Comparison of ENCODE assay signal across 9 mouse cellular contexts in genomic region chr2:180569028-180569643, GRCm38 (mm10). TPM values are rescaled to one million over a fixed set of nuclear protein-coding genes. Genes with fewer than 3 reads are reported as not detected.
DNase-seq lines count a peak whose midpoint lies in the region; ATAC-seq lines count a peak whose summit lies in the region.
"Had no signal": no experiment of that assay in that cellular context is flagged by ENCODE, and none has a peak within 500 bp of the region (broad histone marks: within the 10 kb centered on the region; RNA-seq: fewer than 3 reads in every experiment).

No protein-coding gene starts in this region.

- no peaks in the 10 kb centered on the region for H3K9me3 ChIP-seq in intestine, embryonic 16.5 days (ENCODE audit: control insufficient read depth, low read length)

- 18% methylated on average over 3 of the region's 3 CpGs for WGBS in intestine, embryonic 16.5 days

- H3K4me3 ChIP-seq in intestine, embryonic 16.5 days (ENCODE audit: low read length) = no peak overlapping the region
- H3K4me3 ChIP-seq: megakaryocyte, embryonic 14.5 days had no signal

- H3K4me1 ChIP-seq in intestine, embryonic 16.5 days (ENCODE audit: control insufficient read depth, insufficient read depth, low read length) = peaks cover 11% of the 10 kb centered on the region

- no peaks in the 10 kb centered on the region for H3K36me3 ChIP-seq in intestine, embryonic 16.5 days (ENCODE audit: control insufficient read depth, insufficient read depth, low read length)

- H3K4me2 ChIP-seq in intestine, embryonic 16.5 days (ENCODE audit: low read depth, low read length) = no peak overlapping the region

- peak; percentile 69 for ATAC-seq in intestine, embryonic 16.5 days

- no peak overlapping the region for H3K27ac ChIP-seq in intestine, embryonic 16.5 days (ENCODE audit: low read length)

- no peak overlapping the region for H3K9ac ChIP-seq in intestine, embryonic 16.5 days (ENCODE audit: low read depth, low read length)

- peak; percentile 49 to 50 for DNase-seq in cerebellum, postnatal 36 days
- DNase-seq in cerebellum, adult 9-10 months = no peak
- peak; percentile 71 for DNase-seq in testis, postnatal 10 days (ENCODE audit: low spot score)
- DNase-seq in testis, postnatal 14 days (ENCODE audit: low spot score) = no peak
- peak; percentile 63 for DNase-seq in lung, postnatal 10 days
- DNase-seq in urinary bladder, postnatal 10 days (ENCODE audit: low spot score) = no peak
- no peak for DNase-seq in left cerebral cortex, adult 11 months (ENCODE audit: low spot score)

- H3K27me3 ChIP-seq in intestine, embryonic 16.5 days (replicated peaks; ENCODE audit: control insufficient read depth, insufficient read depth, low read length) = peaks cover 18% of the 10 kb centered on the region

RNA-seq across cellular contexts. Expression of gene Mrgbp, which starts 12.0 kb away (rescaled TPM):
- polyA plus RNA-seq in intestine, embryonic 16.5 days (2015; fragmentation: Nextera tagmentation; extraction: Ambion mirVana) = 19.0 and 20.9 TPM in 2 replicates

RNA-seq across cellular contexts. Expression of gene Ogfr, which starts 19.9 kb away (rescaled TPM):
- polyA plus RNA-seq in intestine, embryonic 16.5 days (2015; fragmentation: Nextera tagmentation; extraction: Ambion mirVana) = 36.6 and 37.5 TPM in 2 replicates

RNA-seq across cellular contexts. Expression of gene Col9a3, which starts 28.5 kb away (rescaled TPM):
- 4.1 and 6.2 TPM in 2 replicates for polyA plus RNA-seq in intestine, embryonic 16.5 days (2015; fragmentation: Nextera tagmentation; extraction: Ambion mirVana)

Comparison
In these comparisons a context has a peak if more than half of its experiments do, and no peak if none do; other contexts are left out.
1. DNase-seq: peak in cerebellum, postnatal 36 days (2 of 2), testis, postnatal 10 days (single experiment) and lung, postnatal 10 days (single experiment); none in cerebellum, adult 9-10 months (single experiment), testis, postnatal 14 days (single experiment), urinary bladder, postnatal 10 days (single experiment) and left cerebral cortex, adult 11 months (single experiment).